Mouse (Mus musculus): Measurements from ENCODE around the gene Cnot10. TPM values are rescaled to one million over a fixed set of nuclear protein-coding genes. Genes with fewer than 3 reads are reported as not detected.
A peak's percentile ranks its signal among the peaks of the same experiment; 100 is the strongest.

The Cnot10 gene
- polyA plus RNA-seq, 1 experiment from 2014 or later = 54.2 TPM

- Histone ChIP-seq H3K36me3 (no peaks in the 10 kb centered on the region), H3K4me1 (peaks cover 8% of the 10 kb centered on the region; the same call in 1 of the 2 replicates), H3K9ac (replicated peaks) (no peak overlapping the region), H3K27me3 (replicated peaks) (no peaks in the 10 kb centered on the region), H3K4me2 (no peak overlapping the region), H3K27ac (replicated peaks) (no peak overlapping the region), H3K4me3 (replicated peaks) (no peak overlapping the region), H3K9me3 (replicated peaks) (no peaks in the 10 kb centered on the region)
- WGBS = 94% methylated on average over 5 of the region's 5 CpGs
- ATAC-seq (ENCODE audit: low FRiP score) = no peak
These were observed 71.1 kb downstream of the Cnot10 start for GRCm38 (mm10) chr9:114568682-114569474.

DNA sequence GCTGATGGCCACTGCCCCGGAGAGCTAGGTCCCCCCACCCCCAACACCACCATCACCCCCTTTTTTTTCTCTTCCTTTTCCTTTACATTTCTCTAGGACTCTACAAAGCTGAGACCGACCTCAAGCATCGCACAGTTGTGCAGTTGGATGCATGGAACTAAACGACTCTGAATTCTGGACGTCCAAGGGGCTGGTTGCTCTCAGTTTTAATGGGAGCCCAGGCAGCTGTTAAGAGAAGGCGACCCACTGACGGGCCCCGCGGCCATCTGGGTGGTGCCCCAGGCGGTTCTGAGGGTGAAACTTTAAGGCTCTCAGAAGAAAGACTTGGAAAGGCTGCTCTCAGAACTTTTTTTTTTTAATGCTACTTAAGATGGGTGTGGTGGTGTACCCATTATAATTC lies 75.3 kb downstream of the Cnot10 start:
- under 1% methylated on average over 10 of the region's 10 CpGs for WGBS
- Histone ChIP-seq H3K36me3 (no peaks in the 10 kb centered on the region), H3K4me2 (peak overlapping the region; percentile 94), H3K27me3 (replicated peaks) (peaks cover 36% of the 10 kb centered on the region), H3K4me1 (peaks cover 43% of the 10 kb centered on the region), H3K27ac (replicated peaks) (no peak overlapping the region), H3K9ac (replicated peaks) (no peak overlapping the region), H3K4me3 (replicated peaks) (peak overlapping the region; percentile 67), H3K9me3 (replicated peaks) (no peaks in the 10 kb centered on the region)
- no peak for ATAC-seq (ENCODE audit: low FRiP score)

DNA sequence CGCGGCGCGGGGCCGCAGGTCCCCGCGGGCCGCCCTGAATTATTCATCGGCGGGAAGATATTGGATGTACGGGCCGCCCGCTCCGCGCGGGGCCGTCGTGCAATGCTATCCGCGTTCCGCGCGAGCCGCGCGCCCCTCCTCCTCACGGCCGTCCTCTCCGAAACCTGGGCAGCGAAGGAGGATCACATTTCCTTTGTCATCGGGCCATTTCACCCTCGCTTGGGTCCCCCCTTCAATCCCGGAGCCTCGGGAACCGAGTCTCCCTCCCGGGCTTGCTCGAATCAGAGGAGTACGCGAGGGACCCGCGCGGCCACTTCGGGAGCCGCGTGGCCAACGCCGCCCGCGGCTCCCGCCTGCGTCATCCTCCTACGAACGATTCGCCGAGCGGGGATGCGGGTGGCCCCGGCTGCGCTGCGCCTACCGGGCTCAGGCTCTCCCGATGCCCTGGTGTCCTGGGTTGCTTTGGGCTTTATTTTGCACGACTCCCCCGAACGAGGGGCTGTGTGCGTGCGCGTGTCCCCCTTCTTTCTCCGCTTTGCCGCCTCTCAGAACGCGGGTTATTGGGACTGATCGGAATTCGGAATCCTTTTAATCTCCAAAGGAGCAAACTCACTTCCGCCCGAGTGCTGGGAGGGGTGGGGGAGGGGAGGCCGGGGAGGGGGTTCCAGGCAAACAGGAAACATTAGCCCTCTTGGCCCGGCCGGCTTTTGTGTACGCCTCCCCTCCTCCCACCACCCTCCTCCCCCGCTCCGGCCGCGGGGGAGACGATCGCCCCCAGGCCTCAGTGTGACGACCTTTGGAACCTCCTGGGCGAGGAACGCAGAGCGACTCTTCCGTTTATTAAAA lies 76.0 kb downstream of the Cnot10 start, which contains the start of gene Trim71:
Gene Trim71 (minus strand): TSS at position 609 of the 846 bp plus-strand sequence.
- peak within 1 kb of the TSS; percentile 74 for H3K27ac ChIP-seq (replicated peaks)
- peak within 1 kb of the TSS; percentile 94 for H3K4me2 ChIP-seq
- H3K9me3 ChIP-seq (replicated peaks) = no peaks in the 10 kb centered on the region
- peak within 1 kb of the TSS; percentile 67 for H3K4me3 ChIP-seq (replicated peaks)
- peak; percentile 80 for ATAC-seq (ENCODE audit: low FRiP score)
- H3K4me1 ChIP-seq = peaks cover 43% of the 10 kb centered on the region
- under 1% methylated on average over 85 of the region's 91 CpGs for WGBS
- H3K9ac ChIP-seq (replicated peaks) = peak within 1 kb of the TSS; percentile 68
- no peaks in the 10 kb centered on the region for H3K36me3 ChIP-seq
- peaks cover 43% of the 10 kb centered on the region for H3K27me3 ChIP-seq (replicated peaks)

- H3K36me3 ChIP-seq = no peaks in the 10 kb centered on the region
- peak overlapping the region; percentile 74 for H3K27ac ChIP-seq (replicated peaks)
- peaks cover 43% of the 10 kb centered on the region for H3K4me1 ChIP-seq
- H3K4me2 ChIP-seq = peak overlapping the region; percentile 94
- ATAC-seq (ENCODE audit: low FRiP score) = peak; percentile 89
- H3K9ac ChIP-seq (replicated peaks) = peak overlapping the region; percentile 68
- no peaks in the 10 kb centered on the region for H3K9me3 ChIP-seq (replicated peaks)
- peaks cover 51% of the 10 kb centered on the region for H3K27me3 ChIP-seq (replicated peaks)
- peak overlapping the region; percentile 67 for H3K4me3 ChIP-seq (replicated peaks)
- WGBS = under 1% methylated on average over 97 of the region's 122 CpGs
These were observed 76.8 kb downstream of the Cnot10 start for GRCm38 (mm10) chr9:114562919-114563751.

DNA sequence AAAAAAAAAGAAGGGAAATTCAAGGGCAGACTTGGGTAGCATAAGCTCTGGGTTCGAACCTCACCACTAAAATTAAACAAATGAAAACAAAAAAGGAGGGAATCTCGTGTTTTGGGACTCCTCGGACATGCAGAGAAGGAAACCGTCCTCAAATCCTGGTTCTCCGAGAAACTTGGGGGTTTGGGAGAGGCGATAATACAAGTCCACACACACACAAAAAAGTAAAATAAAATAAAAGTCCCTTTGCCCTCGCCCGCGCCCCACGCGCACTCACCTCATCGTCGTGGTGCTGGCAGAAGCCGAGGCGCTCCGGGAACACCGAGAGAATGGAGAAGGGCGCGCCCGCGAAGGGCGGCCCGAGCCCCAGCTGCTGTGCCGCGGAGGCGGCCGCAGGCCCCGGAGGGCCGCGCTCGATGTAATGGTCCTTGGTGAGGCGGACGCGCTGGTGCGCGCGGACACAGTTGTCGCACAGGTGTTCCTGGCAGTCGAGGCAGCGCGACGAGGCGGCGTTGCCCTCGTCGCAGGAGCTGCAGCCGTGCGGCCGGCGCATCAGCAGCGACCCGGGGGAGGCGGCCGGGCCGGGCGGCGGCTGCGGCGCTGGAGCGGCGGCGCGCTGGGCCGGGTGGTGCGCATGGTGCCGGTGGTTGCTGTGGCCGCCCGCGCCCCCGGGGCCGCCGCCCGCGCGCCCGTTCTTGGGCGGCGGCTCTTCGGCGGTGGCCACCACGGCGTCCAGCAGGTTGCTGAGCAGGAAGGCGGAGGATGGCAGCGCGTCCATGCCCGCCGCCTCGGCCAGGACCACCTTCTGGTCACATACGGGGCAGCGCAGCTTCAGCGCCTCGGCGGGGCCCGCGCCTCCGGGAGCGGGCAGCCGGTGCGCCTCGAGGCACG lies 77.7 kb downstream of the Cnot10 start:
- H3K9me3 ChIP-seq (replicated peaks) = no peaks in the 10 kb centered on the region
- peak overlapping the region; percentile 67 for H3K4me3 ChIP-seq (replicated peaks)
- H3K4me1 ChIP-seq = peaks cover 43% of the 10 kb centered on the region
- no peak overlapping the region for H3K27ac ChIP-seq (replicated peaks)
- H3K4me2 ChIP-seq = peak overlapping the region; percentile 94
- H3K27me3 ChIP-seq (replicated peaks) = peaks cover 54% of the 10 kb centered on the region
- no peaks in the 10 kb centered on the region for H3K36me3 ChIP-seq
- under 1% methylated on average over 82 of the region's 101 CpGs for WGBS
- no peak for ATAC-seq (ENCODE audit: low FRiP score)
- H3K9ac ChIP-seq (replicated peaks) = no peak overlapping the region

DNA sequence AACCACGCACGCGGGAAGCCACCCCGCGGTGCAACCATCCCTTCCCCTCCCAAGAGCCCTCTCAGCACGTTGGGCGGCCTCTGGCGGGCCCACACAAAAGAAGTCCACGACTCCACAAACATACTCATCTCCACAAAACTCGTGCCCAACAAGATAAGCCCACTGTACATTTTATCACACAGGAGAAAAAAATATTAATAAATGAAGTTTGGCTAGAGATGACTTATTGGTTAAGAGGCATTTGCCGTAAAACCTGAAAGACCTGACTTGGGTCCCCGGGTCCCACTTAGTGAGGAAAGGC lies 78.4 kb downstream of the Cnot10 start:
- H3K9me3 ChIP-seq (replicated peaks) = no peaks in the 10 kb centered on the region
- H3K27ac ChIP-seq (replicated peaks) = no peak overlapping the region
- H3K27me3 ChIP-seq (replicated peaks) = peaks cover 57% of the 10 kb centered on the region
- H3K4me1 ChIP-seq = peaks cover 43% of the 10 kb centered on the region
- peak overlapping the region; percentile 94 for H3K4me2 ChIP-seq
- WGBS = 3% methylated on average over 12 of the region's 12 CpGs
- no peak for ATAC-seq (ENCODE audit: low FRiP score)
- H3K36me3 ChIP-seq = no peaks in the 10 kb centered on the region
- H3K9ac ChIP-seq (replicated peaks) = no peak overlapping the region
- peak overlapping the region; percentile 67 for H3K4me3 ChIP-seq (replicated peaks)

GRCm38 (mm10) chr9:114560771-114561670 lies 79.0 kb downstream of the Cnot10 start:
- Histone ChIP-seq H3K36me3 (no peaks in the 10 kb centered on the region), H3K9ac (replicated peaks) (no peak overlapping the region), H3K27me3 (replicated peaks) (peaks cover 57% of the 10 kb centered on the region), H3K9me3 (replicated peaks) (no peaks in the 10 kb centered on the region), H3K4me3 (replicated peaks) (peak overlapping the region; percentile 67), H3K4me2 (peak overlapping the region; percentile 94), H3K27ac (replicated peaks) (no peak overlapping the region), H3K4me1 (peaks cover 43% of the 10 kb centered on the region)
- 2% methylated on average over 36 of the region's 36 CpGs for WGBS
- ATAC-seq (ENCODE audit: low FRiP score) = no peak

GRCm38 (mm10) chr9:114560141-114560540 lies 79.8 kb downstream of the Cnot10 start:
- 11% methylated on average over 7 of the region's 7 CpGs for WGBS
- peaks cover 57% of the 10 kb centered on the region for H3K27me3 ChIP-seq (replicated peaks)
- H3K4me1 ChIP-seq = peaks cover 43% of the 10 kb centered on the region
- no peak for ATAC-seq (ENCODE audit: low FRiP score)
- no peaks in the 10 kb centered on the region for H3K9me3 ChIP-seq (replicated peaks)
- H3K27ac ChIP-seq (replicated peaks) = no peak overlapping the region
- 0 out of 2 replicates have a peak overlapping the region, but pooled peaks have one; percentile 67 for H3K4me3 ChIP-seq (replicated peaks)
- no peak overlapping the region for H3K9ac ChIP-seq (replicated peaks)
- H3K4me2 ChIP-seq = peak overlapping the region; percentile 94; the same call in 1 of the 2 replicates
- no peaks in the 10 kb centered on the region for H3K36me3 ChIP-seq

DNA sequence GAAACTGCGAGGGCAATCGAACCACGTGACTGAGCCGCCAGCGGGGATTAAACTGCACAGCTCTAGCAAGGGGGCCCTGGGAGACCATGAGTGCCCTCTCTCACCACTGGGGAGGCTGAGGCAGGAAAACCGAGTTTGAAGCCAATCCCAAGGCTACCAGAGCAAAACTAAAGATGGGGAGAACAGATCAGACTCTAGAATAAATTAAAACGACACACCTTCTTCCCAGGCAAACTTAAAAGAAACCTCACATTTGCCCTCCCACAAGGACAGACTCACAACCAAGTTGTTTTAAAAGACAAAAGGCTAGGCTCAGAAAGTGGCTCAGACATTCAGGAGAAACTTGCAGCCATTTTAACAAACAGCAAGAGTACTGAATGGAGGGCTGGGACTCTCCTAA lies 82.9 kb downstream of the Cnot10 start:
- H3K4me1 ChIP-seq = peaks cover 24% of the 10 kb centered on the region

More for the DNA sequence above, 82.9 kb downstream of the Cnot10 start:
- peaks cover 45% of the 10 kb centered on the region for H3K27me3 ChIP-seq (replicated peaks)
- no peak for ATAC-seq (ENCODE audit: low FRiP score)
- H3K9me3 ChIP-seq (replicated peaks) = no peaks in the 10 kb centered on the region
- H3K9ac ChIP-seq (replicated peaks) = no peak overlapping the region
- H3K27ac ChIP-seq (replicated peaks) = no peak overlapping the region
- no peaks in the 10 kb centered on the region for H3K36me3 ChIP-seq
- no peak overlapping the region for H3K4me2 ChIP-seq
- 15% methylated on average over 7 of the region's 7 CpGs for WGBS
- no peak overlapping the region for H3K4me3 ChIP-seq (replicated peaks)
